Mouse (Mus musculus) embryonic fibroblast, embryonic 13.5 days (primary cell): ENCODE measurements around the gene 4930453N24Rik. TPM values are rescaled to one million over a fixed set of nuclear protein-coding genes. Genes with fewer than 3 reads are reported as not detected.
A peak's percentile ranks its signal among the peaks of the same experiment; 100 is the strongest.

Experiments
- H3K27ac ChIP-seq: 2 replicates; pipeline ENCODE4 v1.5.1; 2012; ENCODE audit warnings: low read length, control low read depth, inconsistent platforms; ENCODE audit not compliant: insufficient read depth
- H3K4me1 ChIP-seq: 2 replicates; pipeline ENCODE4 v1.6.1; 2011; ENCODE audit warnings: low read length; ENCODE audit not compliant: control insufficient read depth, insufficient read depth
- H3K4me3 ChIP-seq: 2 replicates; pipeline ENCODE4 v1.5.1; 2011; ENCODE audit warnings: mild to moderate bottlenecking, control low read depth, low read length; ENCODE audit not compliant: insufficient read depth
- CTCF ChIP-seq: IDR thresholded peaks from 2 replicates; pipeline ENCODE4 v1.5.1; 2011; ENCODE audit warnings: mild to moderate bottlenecking, control low read depth, low read length, moderate library complexity, borderline replicate concordance; ENCODE audit not compliant: insufficient read depth
- POLR2A ChIP-seq: IDR thresholded peaks from 2 replicates; pipeline ENCODE4 v1.6.1; 2011; ENCODE audit warnings: low read depth, mild to moderate bottlenecking, control low read depth, low read length, moderate library complexity
- polyA plus RNA-seq: library from polyadenylated mRNA; stranded (reverse); fragments of >200 nt; gene quantifications from 2 replicates; pipeline ENCODE4 v1.2.4, GENCODE M21; 2011; ENCODE audit warnings: low read depth; ENCODE audit not compliant: missing spikeins, insufficient read length

4930453N24Rik gene
- polyA plus RNA-seq, 1 experiment, result 49.1 TPM

DNA sequence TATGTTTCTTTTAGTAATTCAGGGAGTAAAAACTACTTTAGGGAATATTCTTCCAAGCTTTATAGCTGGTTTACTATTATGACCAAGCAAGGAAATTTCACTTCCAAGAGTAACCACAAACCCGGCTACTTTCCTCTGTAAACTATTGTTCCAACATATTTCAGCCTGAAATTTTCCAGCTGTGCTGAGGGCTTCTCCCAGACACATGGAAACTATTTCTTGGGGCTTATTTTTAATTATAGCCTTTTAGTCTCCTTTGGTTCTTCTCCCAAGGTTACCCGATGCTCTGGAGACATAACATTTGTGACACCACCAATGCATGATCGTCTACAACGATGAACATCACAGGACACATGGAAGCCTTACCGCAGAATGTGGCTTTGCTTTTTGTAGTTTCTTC is 33.7 kb downstream of the 4930453N24Rik start:
- H3K27ac ChIP-seq, result no peak overlapping the region
- H3K4me1 ChIP-seq, result no peaks in the 10 kb centered on the region; the same call in 1 of the 2 replicates
- TF ChIP-seq CTCF (no peak), POLR2A (no peak)
- H3K4me3 ChIP-seq, result no peak overlapping the region

DNA sequence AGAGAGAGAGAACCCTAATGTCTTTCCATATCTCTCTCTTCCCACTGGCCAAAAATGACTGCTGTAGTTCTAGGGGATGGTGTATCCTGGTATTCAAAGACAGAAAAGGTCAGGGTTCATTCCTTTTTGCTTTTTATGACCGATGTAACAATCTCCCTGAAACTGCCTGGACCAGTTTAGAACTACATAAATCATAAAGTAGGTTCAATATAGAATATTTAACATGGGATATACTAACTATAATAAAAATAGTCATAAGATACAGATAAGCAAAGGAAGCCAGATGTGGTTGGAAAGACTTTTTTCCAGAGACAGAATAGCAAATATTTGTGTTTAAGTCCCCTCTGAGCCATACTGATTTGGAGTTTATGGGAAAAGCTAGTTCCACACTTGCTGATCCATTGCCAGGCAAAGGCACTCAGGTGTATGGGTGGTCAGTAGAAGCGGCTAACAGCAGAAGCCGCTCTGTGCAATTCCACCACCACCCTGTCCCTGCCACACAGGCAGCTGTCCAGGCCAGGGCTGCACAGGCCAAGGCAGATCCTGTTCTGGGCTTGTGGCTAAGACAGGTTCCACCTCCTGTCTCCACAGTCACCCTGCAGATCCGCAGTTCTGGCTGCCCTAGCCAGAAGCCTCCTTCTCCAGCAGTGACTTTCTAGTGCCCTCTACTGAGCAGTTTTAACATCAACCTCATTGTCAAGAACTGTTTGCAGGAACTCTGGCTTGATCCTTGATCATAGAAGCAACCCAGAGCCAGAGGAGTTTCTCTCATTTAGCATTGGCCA is 47.5 kb downstream of the 4930453N24Rik start:
- H3K4me3 ChIP-seq, result no peak overlapping the region
- TF ChIP-seq POLR2A, result no peak
- TF ChIP-seq CTCF, result peak; percentile 53; the same call in 1 of the 2 replicates
- H3K4me1 ChIP-seq, result no peaks in the 10 kb centered on the region
- H3K27ac ChIP-seq, result no peak overlapping the region

DNA sequence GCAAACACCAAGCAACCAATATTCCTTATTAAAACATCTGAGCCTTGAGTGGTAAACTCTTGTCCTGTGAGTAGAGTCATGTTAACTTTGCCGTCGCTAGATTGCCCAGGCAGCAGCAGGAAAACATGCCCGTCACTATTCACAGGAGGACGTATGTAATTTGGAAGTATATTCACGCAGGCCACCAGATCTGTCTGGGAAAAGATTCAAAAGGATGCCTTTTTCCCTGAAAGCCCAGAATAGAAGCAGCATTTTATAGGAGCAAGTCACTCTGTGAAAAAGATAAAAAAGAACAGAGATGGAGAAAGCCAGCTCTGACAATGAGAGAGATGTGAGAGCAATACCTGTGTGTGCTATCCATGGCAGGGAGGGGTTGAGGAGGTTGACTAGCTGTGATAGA is 49.4 kb downstream of the 4930453N24Rik start:
- Histone ChIP-seq H3K4me1 (no peaks in the 10 kb centered on the region), H3K4me3 (no peak overlapping the region), H3K27ac (no peak overlapping the region)
- no peak for TF ChIP-seq POLR2A
- TF ChIP-seq CTCF, result no peak

DNA sequence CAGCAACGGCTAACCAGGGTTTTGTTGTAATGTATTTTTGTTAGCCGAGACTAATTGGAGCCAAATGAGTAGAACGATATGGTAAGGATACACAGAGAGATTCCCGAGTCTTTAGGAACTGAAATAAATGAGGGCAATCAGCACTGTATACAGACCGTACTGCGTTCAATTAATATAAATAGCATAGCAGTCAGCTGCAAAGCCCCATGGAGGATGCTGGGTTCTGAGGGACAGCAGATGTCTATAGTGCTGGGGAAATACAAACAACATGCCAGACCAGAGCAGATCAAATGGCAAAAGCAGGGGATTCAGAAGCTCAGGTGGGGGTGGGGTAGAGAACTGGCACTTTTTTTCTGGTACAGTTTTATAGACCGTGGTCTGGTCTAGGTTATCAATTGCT is 51.9 kb downstream of the 4930453N24Rik start:
- no peak for TF ChIP-seq POLR2A
- no peak for TF ChIP-seq CTCF
- Histone ChIP-seq H3K4me1 (no peaks in the 10 kb centered on the region), H3K4me3 (no peak overlapping the region), H3K27ac (no peak overlapping the region)

DNA sequence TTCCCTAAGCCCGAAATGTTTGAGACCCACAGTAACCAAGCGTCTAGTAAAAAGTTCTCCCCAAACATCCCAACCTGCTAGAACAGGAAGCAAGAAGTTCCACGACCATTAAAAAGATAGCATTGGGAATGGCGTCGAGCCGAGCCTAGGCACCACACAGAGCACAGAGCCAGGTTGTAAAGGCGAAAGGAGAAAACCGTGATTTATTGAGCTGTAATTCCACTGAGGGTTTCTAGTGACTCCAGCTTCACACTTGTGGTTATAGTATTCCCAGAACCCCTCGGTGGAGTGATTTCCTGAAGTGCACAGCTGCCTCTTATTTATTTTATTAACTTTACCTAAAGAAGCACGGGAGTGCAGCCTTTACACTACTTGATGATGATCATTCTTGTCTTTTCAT is 53.1 kb downstream of the 4930453N24Rik start:
- Histone ChIP-seq H3K27ac (no peak overlapping the region), H3K4me3 (no peak overlapping the region), H3K4me1 (no peaks in the 10 kb centered on the region)
- TF ChIP-seq CTCF (no peak), POLR2A (no peak)

DNA sequence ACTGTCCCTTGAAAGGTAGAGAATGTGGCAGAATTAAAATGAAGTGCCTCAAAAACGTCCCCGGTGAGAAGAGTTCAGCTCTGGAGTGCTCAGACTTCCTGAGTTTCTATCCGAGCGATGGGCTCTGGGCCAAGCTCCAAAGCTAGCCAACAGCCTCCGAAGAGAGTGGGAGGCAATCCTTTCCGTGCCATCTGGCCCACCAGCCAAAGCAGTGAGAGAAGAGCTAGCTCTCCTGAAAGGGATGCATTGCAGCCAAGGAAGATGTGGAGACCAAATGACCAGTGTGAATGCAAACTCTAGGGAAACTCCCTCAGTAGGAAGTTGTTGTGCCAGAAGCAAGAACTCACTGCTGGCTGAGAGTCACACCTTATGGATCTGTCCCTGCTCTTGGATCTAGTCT is 59.1 kb downstream of the 4930453N24Rik start:
- Histone ChIP-seq H3K4me3 (no peak overlapping the region), H3K27ac (no peak overlapping the region), H3K4me1 (no peaks in the 10 kb centered on the region)
- no peak for TF ChIP-seq CTCF
- TF ChIP-seq POLR2A, result no peak

Other genes starting within 250 kb of the 4930453N24Rik start
- gene Csnka2ip, start 168.8 kb downstream of the 4930453N24Rik start, polyA plus RNA-seq, result not detected in 2 replicates
- 7.9 and 9.7 TPM in 2 replicates for gene Zfp654, start 80.5 kb upstream of the 4930453N24Rik start, polyA plus RNA-seq
- gene Cggbp1, start 80.8 kb upstream of the 4930453N24Rik start, polyA plus RNA-seq, result 80.7 and 103 TPM in 2 replicates